Mouse (Mus musculus) E14TG2a.4 (cell line): ENCODE measurements at regions not wholly inside any gene's neighbourhood (a gene's known extent, or its start where the extent isn't known, plus 50 kb on each side); places are given as distances from the start of the nearest gene placed in this dataset.

Experiments used
- H3K27me3 ChIP-seq: 2 replicates; pipeline ENCODE4 v1.6.1; 2014; ENCODE audit warnings: low read length, control low read depth; ENCODE audit not compliant: insufficient read depth
- H3K36me3 ChIP-seq: 2 replicates; pipeline ENCODE4 v1.6.1; 2014; ENCODE audit warnings: low read length, control low read depth; ENCODE audit not compliant: insufficient read depth
- H3K4me1 ChIP-seq: replicated peaks from 2 replicates; pipeline ENCODE4 v1.6.1; 2014; ENCODE audit warnings: low read depth, low read length, control low read depth
- H3K4me3 ChIP-seq: replicated peaks from 2 replicates; pipeline ENCODE4 v1.5.1; 2014; ENCODE audit warnings: mild to moderate bottlenecking, low read length
- H3K9me3 ChIP-seq: 2 replicates; pipeline ENCODE4 v1.6.1; 2014; ENCODE audit warnings: low read length, control low read depth
- CTCF ChIP-seq: conservative IDR thresholded peaks from 2 replicates; pipeline ENCODE4 v1.5.1; 2014; ENCODE audit warnings: low read length
- NANOG ChIP-seq: IDR thresholded peaks from 2 replicates; pipeline ENCODE4 v1.6.1; 2014; ENCODE audit warnings: borderline replicate concordance, low read length, mixed read lengths
- POU5F1 ChIP-seq: IDR thresholded peaks from 2 replicates; pipeline ENCODE4 v1.6.1; 2014; ENCODE audit warnings: low read length, borderline replicate concordance

DNA sequence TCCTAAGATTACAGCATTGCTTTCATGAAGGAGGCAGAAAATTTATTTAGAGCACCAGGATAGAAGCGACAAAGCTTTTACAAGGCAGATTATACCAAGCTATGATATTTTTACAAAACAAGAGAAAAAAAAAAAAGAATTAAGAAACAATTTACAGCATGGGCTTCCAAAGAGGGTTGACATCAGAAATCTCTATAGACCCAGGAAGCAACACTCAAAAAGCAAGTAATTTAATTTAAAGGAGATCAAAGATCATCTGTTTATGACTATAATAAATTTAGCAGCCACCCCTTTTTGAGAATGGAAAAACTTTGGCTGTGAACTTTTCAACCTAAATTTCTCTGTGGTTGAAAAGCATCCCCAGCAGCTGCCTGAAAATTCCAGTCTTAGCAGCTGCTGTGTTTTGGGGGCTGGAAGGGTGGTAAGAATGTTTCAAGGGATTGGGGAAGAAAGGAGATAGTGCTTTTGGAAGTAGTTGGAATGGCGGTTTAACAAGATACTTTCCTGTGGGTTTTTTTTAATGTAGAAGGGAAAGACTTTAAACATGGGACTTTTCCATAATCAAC is 1621.0 kb upstream of the Flrt2 start:
- TF ChIP-seq NANOG: no peak
- TF ChIP-seq POU5F1: no peak
- no peak for TF ChIP-seq CTCF
- H3K4me1 ChIP-seq: no peaks in the 10 kb centered on the region
- no peaks in the 10 kb centered on the region for H3K9me3 ChIP-seq
- H3K4me3 ChIP-seq: no peak overlapping the region
- no peaks in the 10 kb centered on the region for H3K36me3 ChIP-seq
- H3K27me3 ChIP-seq: no peaks in the 10 kb centered on the region

DNA sequence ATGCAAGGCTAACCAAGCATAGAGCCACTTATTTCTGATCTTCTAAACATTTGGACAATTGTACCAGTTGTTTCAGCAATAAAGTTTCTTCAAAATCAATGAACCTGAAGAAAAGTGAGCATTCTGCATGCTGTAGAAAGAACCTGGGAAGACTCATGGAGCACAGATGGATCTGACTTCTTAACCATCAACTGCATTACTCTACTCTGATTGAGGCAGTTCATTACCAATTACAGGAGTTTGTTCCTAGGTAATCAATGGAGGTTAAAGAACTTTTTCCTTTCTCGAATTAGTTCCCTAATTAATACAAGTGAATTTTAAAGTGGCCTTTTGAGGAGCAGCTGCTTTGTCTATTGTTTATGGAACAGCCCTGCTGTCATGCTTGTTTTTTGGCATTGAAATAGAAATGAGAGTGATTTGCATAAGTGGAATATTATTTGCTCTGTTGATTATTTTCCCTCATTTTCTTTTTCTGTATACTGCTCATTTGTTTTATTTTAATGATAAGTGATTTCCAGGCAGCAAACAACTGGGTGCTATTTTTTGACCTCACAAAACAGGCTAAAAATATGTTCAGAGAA is 1586.4 kb upstream of the Flrt2 start:
- Histone ChIP-seq H3K4me1 (no peaks in the 10 kb centered on the region), H3K27me3 (no peaks in the 10 kb centered on the region), H3K36me3 (no peaks in the 10 kb centered on the region), H3K9me3 (no peaks in the 10 kb centered on the region), H3K4me3 (no peak overlapping the region)
- no peak for TF ChIP-seq CTCF
- TF ChIP-seq POU5F1: no peak
- no peak for TF ChIP-seq NANOG

GRCm38 (mm10) chr12:94150143-94150542 is 1541.9 kb upstream of the Flrt2 start:
- no peaks in the 10 kb centered on the region for H3K36me3 ChIP-seq
- H3K9me3 ChIP-seq: no peaks in the 10 kb centered on the region
- H3K4me3 ChIP-seq: no peak overlapping the region
- TF ChIP-seq POU5F1 (no peak), NANOG (no peak), CTCF (no peak)
- no peaks in the 10 kb centered on the region for H3K27me3 ChIP-seq
- H3K4me1 ChIP-seq: no peaks in the 10 kb centered on the region

DNA sequence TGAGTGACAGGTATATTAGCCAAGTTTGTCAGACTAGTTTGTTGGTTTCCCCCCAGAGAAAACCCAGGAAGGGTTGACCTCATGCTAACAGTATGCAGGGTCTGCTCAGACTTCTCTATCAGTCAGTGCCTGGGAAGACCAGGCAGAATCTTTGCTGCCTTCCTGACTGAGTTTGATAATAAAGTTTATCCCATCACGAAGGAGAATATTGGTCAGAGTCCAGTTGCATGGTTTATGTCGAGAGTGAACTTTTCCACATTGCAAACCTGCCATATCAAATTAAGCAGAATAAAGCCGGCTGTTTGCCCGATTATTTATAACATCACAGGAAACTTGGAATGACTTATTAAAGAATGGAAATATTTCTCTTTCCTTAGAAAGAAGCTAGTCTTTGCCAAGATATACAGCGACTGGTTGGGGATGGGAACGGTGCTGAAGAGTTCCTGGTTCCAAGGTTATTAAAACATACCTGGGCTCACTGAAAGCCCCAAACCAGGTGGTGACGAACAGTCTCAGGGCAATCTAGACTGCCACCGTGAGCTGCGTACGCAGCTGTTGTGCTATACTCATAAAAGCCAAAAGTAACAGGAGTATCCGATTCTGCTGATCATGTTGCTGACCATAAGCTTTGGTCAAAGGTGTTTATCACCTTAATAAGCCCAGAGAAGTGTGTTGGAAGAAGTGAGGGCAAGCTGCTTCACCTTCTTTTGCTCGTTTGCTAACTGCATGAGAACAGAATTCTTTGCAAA is 1536.7 kb upstream of the Flrt2 start:
- H3K9me3 ChIP-seq: no peaks in the 10 kb centered on the region
- H3K4me1 ChIP-seq: no peaks in the 10 kb centered on the region
- no peaks in the 10 kb centered on the region for H3K36me3 ChIP-seq
- no peaks in the 10 kb centered on the region for H3K27me3 ChIP-seq
- TF ChIP-seq POU5F1 (no peak), NANOG (no peak), CTCF (no peak)
- H3K4me3 ChIP-seq: no peak overlapping the region

GRCm38 (mm10) chr12:94182358-94182757 is 1509.7 kb upstream of the Flrt2 start:
- no peaks in the 10 kb centered on the region for H3K9me3 ChIP-seq
- H3K4me1 ChIP-seq: no peaks in the 10 kb centered on the region
- TF ChIP-seq NANOG: no peak
- H3K36me3 ChIP-seq: no peaks in the 10 kb centered on the region
- H3K27me3 ChIP-seq: no peaks in the 10 kb centered on the region
- no peak overlapping the region for H3K4me3 ChIP-seq

- H3K4me1 ChIP-seq: no peaks in the 10 kb centered on the region
- H3K27me3 ChIP-seq: no peaks in the 10 kb centered on the region
- no peak overlapping the region for H3K4me3 ChIP-seq
- H3K36me3 ChIP-seq: no peaks in the 10 kb centered on the region
- H3K9me3 ChIP-seq: no peaks in the 10 kb centered on the region
- no peak for TF ChIP-seq CTCF
Observed at GRCm38 (mm10) chr12:94190620-94191081, 1501.4 kb upstream of the Flrt2 start.

DNA sequence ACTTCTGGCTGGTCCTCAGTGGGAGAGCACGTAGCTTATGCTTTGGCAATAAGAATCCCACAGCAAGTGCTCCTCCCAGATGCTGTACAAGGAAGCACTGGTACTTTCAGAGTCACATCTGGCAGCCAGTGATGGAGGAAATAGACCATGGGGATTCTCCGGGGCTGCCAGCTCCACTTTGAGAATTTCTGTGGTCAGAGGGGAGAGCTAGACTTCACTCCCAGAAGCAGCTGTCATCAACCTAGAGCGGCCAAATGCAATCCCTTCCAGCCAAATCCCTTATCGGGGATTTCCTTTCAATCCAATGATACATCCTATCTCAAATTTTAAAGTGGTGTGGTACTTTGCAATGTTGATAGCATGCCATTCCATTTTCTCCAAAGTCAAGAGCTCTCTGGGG is 1474.1 kb upstream of the Flrt2 start:
- TF ChIP-seq CTCF (no peak), NANOG (no peak), POU5F1 (no peak)

GRCm38 (mm10) chr12:94229894-94230293 is 1462.1 kb upstream of the Flrt2 start:
- H3K9me3 ChIP-seq: no peaks in the 10 kb centered on the region
- H3K36me3 ChIP-seq: no peaks in the 10 kb centered on the region
- no peaks in the 10 kb centered on the region for H3K27me3 ChIP-seq
- H3K4me3 ChIP-seq: no peak overlapping the region
- no peaks in the 10 kb centered on the region for H3K4me1 ChIP-seq
- no peak for TF ChIP-seq POU5F1
- TF ChIP-seq CTCF: no peak
- no peak for TF ChIP-seq NANOG

More for the DNA sequence above, 1474.1 kb upstream of the Flrt2 start:
- no peak overlapping the region for H3K4me3 ChIP-seq
- 0 out of 2 replicates have a peak, but pooled peaks cover 3% of the 10 kb centered on the region for H3K9me3 ChIP-seq
- no peaks in the 10 kb centered on the region for H3K4me1 ChIP-seq
- H3K27me3 ChIP-seq: no peaks in the 10 kb centered on the region
- H3K36me3 ChIP-seq: no peaks in the 10 kb centered on the region

DNA sequence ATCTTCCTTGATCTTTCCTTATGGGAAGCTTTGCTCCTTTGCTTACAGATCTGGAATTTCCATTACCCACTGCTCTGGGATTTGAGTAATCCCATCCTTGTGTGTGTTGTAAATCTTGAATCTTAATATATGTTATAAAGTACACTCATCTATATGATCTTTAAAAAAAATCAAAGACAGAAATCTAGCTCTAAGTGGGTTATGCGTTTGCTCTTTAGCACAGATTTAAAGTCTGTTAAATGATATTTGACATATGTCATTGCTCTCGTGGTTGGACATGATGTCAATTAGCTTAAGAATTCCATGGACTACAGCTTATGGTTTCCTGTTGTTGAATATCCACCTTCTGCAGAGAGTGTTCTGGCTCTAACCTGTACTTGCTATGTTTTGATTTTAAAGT is 1446.7 kb upstream of the Flrt2 start:
- Histone ChIP-seq H3K4me1 (no peaks in the 10 kb centered on the region), H3K27me3 (no peaks in the 10 kb centered on the region), H3K4me3 (no peak overlapping the region), H3K9me3 (no peaks in the 10 kb centered on the region), H3K36me3 (no peaks in the 10 kb centered on the region)
- TF ChIP-seq CTCF (no peak), NANOG (no peak), POU5F1 (no peak)
